Mouse (Mus musculus) forebrain, postnatal 0 days (tissue): ENCODE measurements at regions not wholly inside any gene's neighbourhood (a gene's known extent, or its start where the extent isn't known, plus 50 kb on each side); places are given as distances from the start of the nearest gene placed in this dataset.

ENCODE experiments used
- ATAC-seq: fragments of 200-750 bp; cut with Nextera tagmentation; 2 replicates; pipeline ENCODE4 v1.8.0; 2017; ENCODE audit warnings: mild to moderate bottlenecking, moderate library complexity
- DNase-seq: peaks from one replicate; pipeline ENCODE4 v3.0.0-alpha.2; 2015
- H3K27ac ChIP-seq: fragments of 300-500 bp; sonication (generic); 2 replicates; pipeline ENCODE4 v1.5.1; 2014; ENCODE audit warnings: low read depth, mild to moderate bottlenecking, antibody characterized with exemption, low read length, moderate library complexity, mixed read lengths
- H3K27me3 ChIP-seq: fragments of 300-500 bp; sonication (generic); 2 replicates; pipeline ENCODE4 v1.6.1; 2014; ENCODE audit warnings: mild to moderate bottlenecking, low read length, mixed read lengths; ENCODE audit not compliant: insufficient read depth
- H3K36me3 ChIP-seq: fragments of 300-500 bp; sonication (generic); 2 replicates; pipeline ENCODE4 v1.6.1; 2014; ENCODE audit warnings: mild to moderate bottlenecking, moderate library complexity; ENCODE audit not compliant: insufficient read depth
- H3K4me1 ChIP-seq: fragments of 300-500 bp; sonication (generic); 2 replicates; pipeline ENCODE4 v1.6.1; 2014; ENCODE audit warnings: antibody characterized with exemption; ENCODE audit not compliant: insufficient read depth
- H3K4me2 ChIP-seq: fragments of 300-500 bp; sonication (generic); 2 replicates; pipeline ENCODE4 v1.6.1; 2014; ENCODE audit warnings: low read depth, mild to moderate bottlenecking, moderate library complexity
- H3K4me3 ChIP-seq: fragments of 300-500 bp; sonication (generic); 2 replicates; pipeline ENCODE4 v1.5.1; 2014; ENCODE audit warnings: low read depth, low read length, mixed read lengths
- H3K9ac ChIP-seq: fragments of 300-500 bp; sonication (generic); 2 replicates; pipeline ENCODE4 v1.6.1; 2014; ENCODE audit warnings: mild to moderate bottlenecking
- H3K9me3 ChIP-seq: fragments of 300-500 bp; sonication (generic); 2 replicates; pipeline ENCODE4 v1.6.1; 2016; ENCODE audit warnings: low read length
- CTCF ChIP-seq: sonication (generic); IDR thresholded peaks from 2 replicates; pipeline ENCODE4 v1.5.1; 2016; ENCODE audit warnings: antibody characterized with exemption, control low read depth, low read depth
- WGBS: fragments of 180-500 bp; shearing (Covaris S2); extraction: QIAGEN DNeasy Blood & Tissue Kit; methylation state at CpG from one replicate; pipeline ENCODE4 v1.1.7; 2014; 5-methylcytosine and 5-hydroxymethylcytosine counted together

- no peaks in the 10 kb centered on the region for H3K36me3 ChIP-seq
- 73% methylated on average over 4 of the region's 4 CpGs for WGBS
- H3K9me3 ChIP-seq: no peaks in the 10 kb centered on the region
- DNase-seq (peak; percentile 18), ATAC-seq (peak; percentile 48; the same call in 1 of the 2 replicates)
- H3K4me3 ChIP-seq: no peak overlapping the region
- no peaks in the 10 kb centered on the region for H3K27me3 ChIP-seq
- no peaks in the 10 kb centered on the region for H3K4me1 ChIP-seq
- H3K4me2 ChIP-seq: no peak overlapping the region
- H3K27ac ChIP-seq: no peak overlapping the region
- no peak overlapping the region for H3K9ac ChIP-seq
- TF ChIP-seq CTCF: no peak
Observed at GRCm38 (mm10) chr15:16520556-16520955, 208.0 kb upstream of the Cdh9 start.

- H3K36me3 ChIP-seq: no peaks in the 10 kb centered on the region
- no peak overlapping the region for H3K4me2 ChIP-seq
- DNase-seq: no peak
- no peaks in the 10 kb centered on the region for H3K27me3 ChIP-seq
- no peak overlapping the region for H3K27ac ChIP-seq
- no peak for TF ChIP-seq CTCF
- H3K9ac ChIP-seq: no peak overlapping the region
- H3K9me3 ChIP-seq: no peaks in the 10 kb centered on the region
- no peak overlapping the region for H3K4me3 ChIP-seq
- WGBS: 89% methylated on average over 6 of the region's 6 CpGs
- ATAC-seq: no peak
- no peaks in the 10 kb centered on the region for H3K4me1 ChIP-seq
Observed at GRCm38 (mm10) chr15:16532587-16532986, 196.0 kb upstream of the Cdh9 start.

GRCm38 (mm10) chr15:16541226-16541625, 187.3 kb upstream of the Cdh9 start:
- no peak overlapping the region for H3K27ac ChIP-seq
- H3K4me1 ChIP-seq: no peaks in the 10 kb centered on the region
- no peak overlapping the region for H3K4me3 ChIP-seq
- H3K4me2 ChIP-seq: no peak overlapping the region
- 47% methylated on average over 1 of the region's 1 CpGs for WGBS
- no peak for TF ChIP-seq CTCF
- DNase-seq: no peak
- H3K9me3 ChIP-seq: no peaks in the 10 kb centered on the region
- no peaks in the 10 kb centered on the region for H3K36me3 ChIP-seq
- no peak overlapping the region for H3K9ac ChIP-seq
- peak; percentile 48; the same call in 1 of the 2 replicates for ATAC-seq
- no peaks in the 10 kb centered on the region for H3K27me3 ChIP-seq

GRCm38 (mm10) chr15:16555173-16555572, 173.4 kb upstream of the Cdh9 start:
- DNase-seq: no peak
- Histone ChIP-seq H3K4me3 (no peak overlapping the region), H3K4me2 (no peak overlapping the region), H3K36me3 (no peaks in the 10 kb centered on the region), H3K27me3 (no peaks in the 10 kb centered on the region), H3K27ac (no peak overlapping the region), H3K4me1 (no peaks in the 10 kb centered on the region), H3K9ac (no peak overlapping the region), H3K9me3 (no peaks in the 10 kb centered on the region)
- TF ChIP-seq CTCF: no peak
- no peak for ATAC-seq
- WGBS: 79% methylated on average over 2 of the region's 2 CpGs

GRCm38 (mm10) chr15:16556338-16556737, 172.2 kb upstream of the Cdh9 start:
- H3K4me2 ChIP-seq: no peak overlapping the region
- no peaks in the 10 kb centered on the region for H3K27me3 ChIP-seq
- DNase-seq: peak; percentile 8
- no peak for TF ChIP-seq CTCF
- no peak overlapping the region for H3K4me3 ChIP-seq
- no peak for ATAC-seq
- H3K4me1 ChIP-seq: no peaks in the 10 kb centered on the region
- no peaks in the 10 kb centered on the region for H3K9me3 ChIP-seq
- no peaks in the 10 kb centered on the region for H3K36me3 ChIP-seq
- 20% methylated on average over 9 of the region's 9 CpGs for WGBS
- no peak overlapping the region for H3K9ac ChIP-seq
- no peak overlapping the region for H3K27ac ChIP-seq

GRCm38 (mm10) chr15:16566155-16566732, 162.3 kb upstream of the Cdh9 start:
- Histone ChIP-seq H3K27me3 (no peaks in the 10 kb centered on the region), H3K4me2 (no peak overlapping the region), H3K4me1 (no peaks in the 10 kb centered on the region), H3K27ac (no peak overlapping the region), H3K9me3 (no peaks in the 10 kb centered on the region), H3K4me3 (no peak overlapping the region), H3K36me3 (no peaks in the 10 kb centered on the region), H3K9ac (no peak overlapping the region)
- no peak for TF ChIP-seq CTCF
- ATAC-seq (no peak), DNase-seq (no peak)
- WGBS: 80% methylated on average over 4 of the region's 4 CpGs

GRCm38 (mm10) chr15:16566799-16567198, 161.8 kb upstream of the Cdh9 start:
- no peak overlapping the region for H3K4me2 ChIP-seq
- no peak for TF ChIP-seq CTCF
- H3K27me3 ChIP-seq: no peaks in the 10 kb centered on the region
- H3K36me3 ChIP-seq: no peaks in the 10 kb centered on the region
- H3K4me1 ChIP-seq: no peaks in the 10 kb centered on the region
- no peak overlapping the region for H3K9ac ChIP-seq
- no peaks in the 10 kb centered on the region for H3K9me3 ChIP-seq
- H3K4me3 ChIP-seq: no peak overlapping the region
- no peak for DNase-seq
- H3K27ac ChIP-seq: no peak overlapping the region
- ATAC-seq: no peak

- WGBS: 83% methylated on average over 5 of the region's 5 CpGs
Observed at GRCm38 (mm10) chr15:16616812-16617211, 111.7 kb upstream of the Cdh9 start.

More at GRCm38 (mm10) chr15:16616812-16617211, 111.7 kb upstream of the Cdh9 start:
- no peaks in the 10 kb centered on the region for H3K36me3 ChIP-seq
- no peak overlapping the region for H3K9ac ChIP-seq
- DNase-seq (no peak), ATAC-seq (no peak)
- H3K4me1 ChIP-seq: no peaks in the 10 kb centered on the region
- no peak overlapping the region for H3K4me2 ChIP-seq
- no peak overlapping the region for H3K27ac ChIP-seq
- no peak for TF ChIP-seq CTCF
- no peak overlapping the region for H3K4me3 ChIP-seq
- H3K27me3 ChIP-seq: no peaks in the 10 kb centered on the region
- no peaks in the 10 kb centered on the region for H3K9me3 ChIP-seq
